ENCODE assay signal across 10 mouse cellular contexts in the genomic region with DNA sequence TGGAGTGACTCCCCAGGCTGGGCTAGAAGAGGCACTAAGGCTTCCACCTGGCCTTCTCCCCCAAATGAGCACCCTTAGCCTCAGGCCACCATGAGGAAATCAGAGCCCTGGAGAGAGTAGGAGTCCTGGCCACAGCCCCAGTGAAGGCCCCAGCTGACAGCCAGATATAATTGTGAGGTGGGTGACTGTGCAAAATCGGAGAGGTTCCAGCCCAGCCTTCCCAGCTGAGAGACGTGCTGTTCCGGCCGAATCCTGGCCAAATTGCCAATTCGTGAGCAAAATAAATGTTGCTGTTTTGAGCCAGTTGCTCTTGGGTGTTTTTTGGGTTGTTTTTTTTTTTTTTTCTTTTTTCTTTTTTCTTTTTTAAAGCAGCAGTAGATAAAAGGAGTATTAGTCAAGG.
DNase-seq lines count a peak whose midpoint lies in the region; ATAC-seq and TF ChIP-seq lines count a peak whose summit lies in the region.
"Had no signal": no experiment of that assay in that cellular context is flagged by ENCODE, and none has a peak within 500 bp of the region (broad histone marks: within the 10 kb centered on the region; RNA-seq: fewer than 3 reads in every experiment).

No protein-coding gene starts in this region.

- H3K9me3 ChIP-seq in hindbrain, embryonic 16.5 days (ENCODE audit: control insufficient read depth, low read length): no peaks in the 10 kb centered on the region
- no peaks in the 10 kb centered on the region for H3K9me3 ChIP-seq in hindbrain, embryonic 12.5 days (replicated peaks)

- no peaks in the 10 kb centered on the region for H3K27me3 ChIP-seq in hindbrain, embryonic 16.5 days (replicated peaks; ENCODE audit: control insufficient read depth, insufficient read depth, low read length)
- no peaks in the 10 kb centered on the region for H3K27me3 ChIP-seq in hindbrain, embryonic 12.5 days

- H3K27ac ChIP-seq in hindbrain, embryonic 16.5 days (ENCODE audit: low read depth, low read length): no peak overlapping the region
- no peak overlapping the region for H3K27ac ChIP-seq in hindbrain, embryonic 12.5 days
- H3K27ac ChIP-seq in layer of hippocampus, adult 2 months: no peak overlapping the region

- whole genome bisulfite sequencing in hindbrain, embryonic 16.5 days: 77% methylated on average over 5 of the region's 5 CpGs
- 89% methylated on average over 5 of the region's 5 CpGs for WGBS in hindbrain, embryonic 12.5 days

- no peak overlapping the region for H3K4me2 ChIP-seq in hindbrain, embryonic 16.5 days (ENCODE audit: low read length)
- H3K4me2 ChIP-seq in hindbrain, embryonic 12.5 days (replicated peaks): no peak overlapping the region

- no peak overlapping the region for H3K9ac ChIP-seq in hindbrain, embryonic 16.5 days (ENCODE audit: low read depth, low read length)
- H3K9ac ChIP-seq in hindbrain, embryonic 12.5 days: no peak overlapping the region
- H3K9ac ChIP-seq: liver, postnatal 0 days had no signal

- 0 out of 2 replicates have a peak, but pooled peaks have one; percentile 45 for ATAC-seq in hindbrain, embryonic 16.5 days
- no peak for ATAC-seq in hindbrain, embryonic 12.5 days (ENCODE audit: low FRiP score)
- ATAC-seq: liver, postnatal 0 days had no signal

- TF ChIP-seq CTCF in layer of hippocampus, adult 2 months (conservative IDR thresholded peaks at IDR 0.05): no peak

- no peaks in the 10 kb centered on the region for H3K4me1 ChIP-seq in hindbrain, embryonic 16.5 days (ENCODE audit: control insufficient read depth, insufficient read depth, low read depth, low read length)
- H3K4me1 ChIP-seq in hindbrain, embryonic 12.5 days: no peaks in the 10 kb centered on the region

- no peak overlapping the region for H3K4me3 ChIP-seq in hindbrain, embryonic 16.5 days (ENCODE audit: low read length)
- H3K4me3 ChIP-seq in hindbrain, embryonic 12.5 days: no peak overlapping the region
- no peak overlapping the region for H3K4me3 ChIP-seq in layer of hippocampus, adult 2 months

- peak; percentile 47 to 49 for DNase-seq in frontal cortex, postnatal 36 days (ENCODE audit: low spot score in 2 of 2)
- peak; percentile 35 to 46 for DNase-seq in layer of hippocampus, adult 2 months (ENCODE audit: low spot score in 2 of 2)
- peak; percentile 37 to 49 for DNase-seq in right cerebral cortex, adult 2 months (ENCODE audit: low spot score in 2 of 2)
- DNase-seq in B cell, adult 2 months: no peak
- no peak for DNase-seq in ovary, postnatal 36 days (ENCODE audit: low spot score)
- DNase-seq: adrenal gland, adult 8-10 months; liver, postnatal 0 days; retina, postnatal 1 day had no signal

- no peaks in the 10 kb centered on the region for H3K36me3 ChIP-seq in hindbrain, embryonic 16.5 days (ENCODE audit: control insufficient read depth, insufficient read depth, low read length)
- no peaks in the 10 kb centered on the region for H3K36me3 ChIP-seq in hindbrain, embryonic 12.5 days

Comparison
In these comparisons a context has a peak if more than half of its experiments do, and no peak if none do; other contexts are left out.
1. DNase-seq: peak in frontal cortex, postnatal 36 days (2 of 2), layer of hippocampus, adult 2 months (2 of 2) and right cerebral cortex, adult 2 months (2 of 2); none in B cell, adult 2 months (0 of 2) and ovary, postnatal 36 days (single experiment).